In genomic region chr11:106571026-106571983, GRCm38 (mm10) we compare ENCODE assay signal across 8 mouse cellular contexts. TPM values are rescaled to one million over a fixed set of nuclear protein-coding genes. Genes with fewer than 3 reads are reported as not detected.
A peak's percentile ranks its signal among the peaks of the same experiment; 100 is the strongest.
DNase-seq lines count a peak whose midpoint lies in the region; ATAC-seq and TF ChIP-seq lines count a peak whose summit lies in the region.
"Had no signal": no experiment of that assay in that cellular context is flagged by ENCODE, and none has a peak within 500 bp of the region (broad histone marks: within the 10 kb centered on the region; RNA-seq: fewer than 3 reads in every experiment).

No protein-coding gene starts in this region.

- H3K9ac ChIP-seq in kidney, postnatal 0 days (ENCODE audit: low read depth, low read length), result no peak overlapping the region
- H3K9ac ChIP-seq in embryonic facial prominence, embryonic 14.5 days (ENCODE audit: low read depth, low read length), result no peak overlapping the region
- no peak overlapping the region for H3K9ac ChIP-seq in liver, embryonic 16.5 days (ENCODE audit: low read depth, low read length)

- DNase-seq in kidney, postnatal 0 days (ENCODE audit: low spot score), result no peak
- DNase-seq in kidney, adult 11 months, result no peak
- DNase-seq in embryonic facial prominence, embryonic 14.5 days (ENCODE audit: low spot score), result no peak
- no peak for DNase-seq in urinary bladder, postnatal 10 days (ENCODE audit: low spot score)
- no peak for DNase-seq in thymus, postnatal 25 days

- no peaks in the 10 kb centered on the region for H3K9me3 ChIP-seq in kidney, postnatal 0 days (replicated peaks; ENCODE audit: low read length)
- H3K9me3 ChIP-seq in embryonic facial prominence, embryonic 14.5 days (ENCODE audit: control insufficient read depth, low read length), result no peaks in the 10 kb centered on the region
- no peaks in the 10 kb centered on the region for H3K9me3 ChIP-seq in liver, embryonic 16.5 days (replicated peaks; ENCODE audit: control insufficient read depth, low read length)

- 0 out of 2 replicates have a peak overlapping the region, but pooled peaks have one; percentile 54 for H3K27ac ChIP-seq in kidney, postnatal 0 days
- no peak overlapping the region; the same call in 1 of the 2 replicates for H3K27ac ChIP-seq in embryonic facial prominence, embryonic 14.5 days (replicated peaks; ENCODE audit: low read depth, low read length)
- H3K27ac ChIP-seq in liver, embryonic 16.5 days (ENCODE audit: low read length), result peak overlapping the region; percentile 29; the same call in 1 of the 2 replicates
- H3K27ac ChIP-seq in olfactory bulb, adult 2 months (ENCODE audit: insufficient read depth, low read depth, low read length), result peak overlapping the region; percentile 37; the same call in 1 of the 2 replicates

- H3K27me3 ChIP-seq in kidney, postnatal 0 days (ENCODE audit: insufficient read depth, low read length), result no peaks in the 10 kb centered on the region
- no peaks in the 10 kb centered on the region for H3K27me3 ChIP-seq in embryonic facial prominence, embryonic 14.5 days (replicated peaks; ENCODE audit: control insufficient read depth, insufficient read depth, low read length)
- H3K27me3 ChIP-seq in liver, embryonic 16.5 days (ENCODE audit: control insufficient read depth, insufficient read depth, low read depth, low read length), result no peaks in the 10 kb centered on the region

- TF ChIP-seq CTCF in kidney, postnatal 0 days (IDR thresholded peaks at IDR 0.05; ENCODE audit: low read depth), result no peak
- TF ChIP-seq CTCF in olfactory bulb, adult 2 months (IDR thresholded peaks at IDR 0.05; ENCODE audit: insufficient read depth, low read depth, low read length), result no peak

- H3K4me2 ChIP-seq in kidney, postnatal 0 days (ENCODE audit: low read length), result no peak overlapping the region
- no peak overlapping the region for H3K4me2 ChIP-seq in embryonic facial prominence, embryonic 14.5 days (ENCODE audit: low read depth, low read length)
- H3K4me2 ChIP-seq in liver, embryonic 16.5 days (ENCODE audit: low read depth, low read length), result no peak overlapping the region

- H3K36me3 ChIP-seq in kidney, postnatal 0 days (ENCODE audit: insufficient read depth, low read length), result peaks cover 11% of the 10 kb centered on the region; the same call in 1 of the 2 replicates
- peaks cover 21% of the 10 kb centered on the region for H3K36me3 ChIP-seq in embryonic facial prominence, embryonic 14.5 days (ENCODE audit: control insufficient read depth, insufficient read depth, low read length)
- H3K36me3 ChIP-seq in liver, embryonic 16.5 days (ENCODE audit: control insufficient read depth, insufficient read depth), result peaks cover 4% of the 10 kb centered on the region

- 76% methylated on average over 11 of the region's 11 CpGs for WGBS in kidney, postnatal 0 days
- 73% methylated on average over 11 of the region's 11 CpGs for WGBS in embryonic facial prominence, embryonic 14.5 days
- WGBS in liver, embryonic 16.5 days (ENCODE audit: insufficient replicate concordance), result 59% methylated on average over 11 of the region's 11 CpGs
- WGBS in olfactory bulb, adult 2 months, result 78% methylated on average over 11 of the region's 11 CpGs

- H3K4me1 ChIP-seq in kidney, postnatal 0 days (replicated peaks; ENCODE audit: insufficient read depth, low read length), result peaks cover 18% of the 10 kb centered on the region
- H3K4me1 ChIP-seq in embryonic facial prominence, embryonic 14.5 days (ENCODE audit: control insufficient read depth, insufficient read depth, low read length), result peaks cover 18% of the 10 kb centered on the region
- H3K4me1 ChIP-seq in liver, embryonic 16.5 days (ENCODE audit: control insufficient read depth, low read depth, low read length), result peaks cover 25% of the 10 kb centered on the region
- H3K4me1 ChIP-seq in olfactory bulb, adult 2 months (ENCODE audit: control insufficient read depth, insufficient read depth, low read length), result peaks cover 48% of the 10 kb centered on the region

- no peak overlapping the region for H3K4me3 ChIP-seq in kidney, postnatal 0 days (replicated peaks; ENCODE audit: low read depth, low read length)
- no peak overlapping the region for H3K4me3 ChIP-seq in embryonic facial prominence, embryonic 14.5 days (ENCODE audit: low read depth, low read length)
- no peak overlapping the region for H3K4me3 ChIP-seq in liver, embryonic 16.5 days (ENCODE audit: low read depth, low read length)
- no peak overlapping the region for H3K4me3 ChIP-seq in olfactory bulb, adult 2 months (ENCODE audit: insufficient read depth, low read depth, low read length)
- H3K4me3 ChIP-seq: erythroblast, embryonic 14.5 days had no signal

- no peak for ATAC-seq in kidney, postnatal 0 days (replicated peaks; ENCODE audit: low FRiP score, low read depth)
- ATAC-seq in embryonic facial prominence, embryonic 14.5 days (ENCODE audit: low read depth), result 0 out of 2 replicates have a peak, but pooled peaks have one; percentile 18
- ATAC-seq in liver, embryonic 16.5 days (ENCODE audit: low read depth), result no peak

- TF ChIP-seq POLR2A in olfactory bulb, adult 2 months (IDR thresholded peaks at IDR 0.05; ENCODE audit: insufficient read depth, low read depth, low read length), result no peak

RNA-seq across cellular contexts. Expression of gene Tex2, which starts 41.9 kb away (rescaled TPM):
- polyA plus RNA-seq in kidney, postnatal 0 days (2015; fragmentation: Nextera tagmentation; extraction: Ambion mirVana), result 8.4 and 9.0 TPM in 2 replicates
- polyA plus RNA-seq in embryonic facial prominence, embryonic 14.5 days (2014; fragmentation: Nextera tagmentation; extraction: Ambion mirVana), result 11.0 and 12.0 TPM in 2 replicates
- 10.6 and 12.2 TPM in 2 replicates for polyA plus RNA-seq in liver, embryonic 16.5 days (2015; fragmentation: Nextera tagmentation; extraction: Ambion mirVana)
- not detected in 2 replicates for polyA plus RNA-seq in olfactory bulb, adult 2 months (2012; ENCODE audit: insufficient read depth, insufficient read length, low replicate concordance, missing spikeins)
